Mouse (Mus musculus) midbrain, postnatal 0 days (tissue): ENCODE measurements around the gene Fam171a1. TPM values are rescaled to one million over a fixed set of nuclear protein-coding genes. Genes with fewer than 3 reads are reported as not detected.
"Not testable (repeated sequence)": the region's sequence is repeated elsewhere in the genome, so short reads cannot be mapped to it uniquely, and the experiment has no call there.

ENCODE experiments used
- ATAC-seq: fragments of 200-750 bp; cut with Nextera tagmentation; 2 replicates; pipeline ENCODE4 v1.8.0; 2017; ENCODE audit warnings: moderate number of reproducible peaks, mild to moderate bottlenecking, moderate TSS enrichment, moderate library complexity; ENCODE audit not compliant: low FRiP score
- DNase-seq: peaks from one replicate; pipeline ENCODE4 v3.0.0-alpha.2; 2015; ENCODE audit warnings: low spot score
- H3K27ac ChIP-seq: fragments of 300-500 bp; sonication (generic); 2 replicates; pipeline ENCODE4 v1.5.1; 2014; ENCODE audit warnings: low read depth, mild to moderate bottlenecking, low read length, mixed read lengths
- H3K27me3 ChIP-seq: fragments of 300-500 bp; sonication (generic); 2 replicates; pipeline ENCODE4 v1.6.1; 2014; ENCODE audit warnings: low read length, control low read depth, mixed read lengths; ENCODE audit not compliant: insufficient read depth
- H3K36me3 ChIP-seq: fragments of 300-500 bp; sonication (generic); 2 replicates; pipeline ENCODE4 v1.6.1; 2014; ENCODE audit warnings: low read length, control low read depth, mixed read lengths; ENCODE audit not compliant: insufficient read depth
- H3K4me1 ChIP-seq: fragments of 300-500 bp; sonication (generic); 2 replicates; pipeline ENCODE4 v1.6.1; 2014; ENCODE audit warnings: mild to moderate bottlenecking, control low read depth, antibody characterized with exemption, low read length, mixed read lengths; ENCODE audit not compliant: insufficient read depth
- H3K4me2 ChIP-seq: fragments of 300-500 bp; sonication (generic); 2 replicates; pipeline ENCODE4 v1.6.1; 2014; ENCODE audit warnings: low read depth, mild to moderate bottlenecking, low read length, mixed read lengths; ENCODE audit not compliant: poor library complexity, severe bottlenecking
- H3K4me3 ChIP-seq: fragments of 300-500 bp; sonication (generic); 2 replicates; pipeline ENCODE4 v1.5.1; 2014; ENCODE audit warnings: low read depth, mild to moderate bottlenecking, low read length, moderate library complexity
- H3K9ac ChIP-seq: fragments of 300-500 bp; sonication (generic); replicated peaks from 2 replicates; pipeline ENCODE4 v1.6.1; 2014; ENCODE audit warnings: mild to moderate bottlenecking, low read length, moderate library complexity, mixed read lengths; ENCODE audit not compliant: poor library complexity, severe bottlenecking
- H3K9me3 ChIP-seq: fragments of 300-500 bp; sonication (generic); 2 replicates; pipeline ENCODE4 v1.6.1; 2016; ENCODE audit warnings: low read length, control low read depth
- CTCF ChIP-seq: IDR thresholded peaks from 2 replicates; pipeline ENCODE4 v1.5.1; 2016; ENCODE audit warnings: antibody characterized with exemption, mild to moderate bottlenecking
- WGBS: fragments of 180-500 bp; shearing (Covaris S2); extraction: QIAGEN DNeasy Blood & Tissue Kit; methylation state at CpG from one replicate; pipeline ENCODE4 v1.1.7; 2014; 5-methylcytosine and 5-hydroxymethylcytosine counted together
- polyA plus RNA-seq: library from polyadenylated mRNA; unstranded; fragments of >200 nt; fragmentation: Nextera tagmentation; extraction: Ambion mirVana; gene quantifications from 2 replicates; pipeline ENCODE4 v1.2.1, GENCODE M21; 2015
- total RNA-seq: library from RNA; depleted of rRNA; stranded (reverse); fragments of >200 nt; gene quantifications from 2 replicates; pipeline ENCODE4 v1.2.3, GENCODE M21; 2014

Gene Fam171a1
- total and polyA plus RNA-seq, 2 experiments from 2014 or later: 35.4 to 65.8 TPM

DNA sequence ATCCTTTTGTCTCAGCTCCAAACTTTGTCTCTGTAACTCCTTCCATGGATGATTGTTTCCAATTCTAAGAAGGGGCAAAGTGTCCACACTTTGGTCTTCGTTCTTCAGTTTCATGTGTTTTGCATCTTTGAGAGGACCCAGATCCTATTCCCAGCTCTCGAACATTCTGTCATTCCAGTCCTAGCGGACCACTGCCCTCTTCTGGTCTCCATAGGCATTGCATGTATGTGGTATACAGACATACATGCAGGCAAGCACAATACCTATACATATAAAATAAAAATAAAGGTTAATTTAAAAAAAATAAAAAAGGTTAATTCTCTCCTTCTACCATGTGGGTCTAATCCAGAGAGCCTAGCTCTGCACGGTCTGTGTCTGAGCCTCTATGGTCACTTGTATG is 62.0 kb downstream of the Fam171a1 start:
- 92% methylated on average over 4 of the region's 4 CpGs for WGBS
- not testable (repeated sequence) for H3K27ac ChIP-seq, H3K9ac ChIP-seq, H3K9me3 ChIP-seq, ATAC-seq, H3K4me2 ChIP-seq, H3K4me1 ChIP-seq, DNase-seq, H3K27me3 ChIP-seq, H3K4me3 ChIP-seq
- H3K36me3 ChIP-seq: peaks cover 13% of the 10 kb centered on the region
- TF ChIP-seq CTCF: peak; percentile 57

DNA sequence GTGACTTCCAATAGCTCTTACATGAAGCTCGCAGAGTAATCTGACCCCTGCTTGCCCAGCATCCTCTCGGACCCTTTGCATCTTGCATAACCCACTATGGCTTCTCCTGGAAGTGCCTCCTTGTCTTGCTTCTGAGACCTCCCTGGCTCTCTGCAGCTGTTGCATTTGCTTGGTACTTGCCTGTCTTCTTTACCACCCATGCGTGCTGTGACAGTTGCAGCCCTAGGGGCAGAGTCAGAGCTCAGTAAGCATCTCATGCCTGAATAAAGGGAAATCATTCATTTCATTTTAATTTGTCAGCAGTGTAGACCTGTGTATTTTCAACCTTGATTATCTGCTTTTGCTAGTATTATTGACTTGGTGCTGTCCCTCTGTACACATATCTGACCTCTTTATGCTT is 62.7 kb downstream of the Fam171a1 start:
- TF ChIP-seq CTCF: no peak
- Histone ChIP-seq H3K4me3 (no peak overlapping the region), H3K27me3 (no peaks in the 10 kb centered on the region), H3K9me3 (no peaks in the 10 kb centered on the region), H3K4me1 (peaks cover 2% of the 10 kb centered on the region; the same call in 1 of the 2 replicates), H3K36me3 (peaks cover 13% of the 10 kb centered on the region), H3K9ac (no peak overlapping the region), H3K27ac (no peak overlapping the region), H3K4me2 (no peak overlapping the region)
- 76% methylated on average over 3 of the region's 3 CpGs for WGBS
- DNase-seq: no peak
- no peak for ATAC-seq

DNA sequence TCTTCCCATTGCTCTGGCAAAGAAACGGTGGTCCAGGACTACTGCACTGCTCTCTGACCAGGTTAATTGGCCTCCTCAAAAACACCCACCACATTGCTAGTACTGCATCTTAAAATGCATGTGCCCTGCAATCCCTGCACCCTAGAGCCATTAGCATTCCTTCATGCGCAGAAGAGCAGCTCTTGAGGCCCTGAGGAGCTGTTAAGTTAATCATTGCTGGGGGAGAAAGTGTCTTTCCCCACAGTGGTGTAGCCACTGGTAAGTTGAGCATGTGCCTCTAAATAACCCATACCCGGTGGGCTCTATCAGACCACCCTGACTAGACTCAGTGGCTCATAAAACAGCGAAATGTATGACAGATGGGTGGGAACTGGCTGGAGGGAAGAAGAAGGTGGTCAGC is 66.5 kb downstream of the Fam171a1 start:
- ATAC-seq (no peak), DNase-seq (no peak)
- no peak overlapping the region for H3K9ac ChIP-seq
- 90% methylated on average over 4 of the region's 4 CpGs for WGBS
- H3K36me3 ChIP-seq: peaks cover 13% of the 10 kb centered on the region
- no peak overlapping the region for H3K4me3 ChIP-seq
- no peaks in the 10 kb centered on the region for H3K4me1 ChIP-seq
- H3K9me3 ChIP-seq: no peaks in the 10 kb centered on the region
- no peak overlapping the region for H3K4me2 ChIP-seq
- TF ChIP-seq CTCF: no peak
- H3K27me3 ChIP-seq: no peaks in the 10 kb centered on the region
- no peak overlapping the region for H3K27ac ChIP-seq

DNA sequence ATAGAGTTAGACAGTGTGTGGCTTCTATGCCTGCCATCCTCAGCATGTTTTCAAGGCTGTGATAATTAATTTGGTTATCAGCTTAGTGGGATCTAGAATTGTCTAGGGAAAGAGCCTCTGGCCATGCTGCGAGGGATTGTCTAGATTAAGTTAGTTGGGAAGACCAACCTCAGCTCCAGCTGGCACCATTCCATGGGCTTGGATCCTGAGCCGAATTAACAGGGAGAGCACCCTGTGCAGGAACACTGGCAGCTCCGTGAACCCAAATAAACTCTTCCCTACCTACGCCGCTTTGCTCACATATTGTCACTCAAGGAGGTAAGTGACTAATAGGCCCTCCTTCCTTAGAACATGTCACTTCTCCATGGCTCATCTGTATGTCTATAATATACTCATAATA is 69.6 kb downstream of the Fam171a1 start:
- ATAC-seq (no peak), DNase-seq (no peak)
- H3K36me3 ChIP-seq: peaks cover 14% of the 10 kb centered on the region
- H3K4me2 ChIP-seq: no peak overlapping the region
- WGBS: 74% methylated on average over 5 of the region's 5 CpGs
- TF ChIP-seq CTCF: no peak
- no peaks in the 10 kb centered on the region for H3K27me3 ChIP-seq
- no peak overlapping the region for H3K27ac ChIP-seq
- no peak overlapping the region for H3K4me3 ChIP-seq
- H3K4me1 ChIP-seq: no peaks in the 10 kb centered on the region
- no peak overlapping the region for H3K9ac ChIP-seq
- no peaks in the 10 kb centered on the region for H3K9me3 ChIP-seq

DNA sequence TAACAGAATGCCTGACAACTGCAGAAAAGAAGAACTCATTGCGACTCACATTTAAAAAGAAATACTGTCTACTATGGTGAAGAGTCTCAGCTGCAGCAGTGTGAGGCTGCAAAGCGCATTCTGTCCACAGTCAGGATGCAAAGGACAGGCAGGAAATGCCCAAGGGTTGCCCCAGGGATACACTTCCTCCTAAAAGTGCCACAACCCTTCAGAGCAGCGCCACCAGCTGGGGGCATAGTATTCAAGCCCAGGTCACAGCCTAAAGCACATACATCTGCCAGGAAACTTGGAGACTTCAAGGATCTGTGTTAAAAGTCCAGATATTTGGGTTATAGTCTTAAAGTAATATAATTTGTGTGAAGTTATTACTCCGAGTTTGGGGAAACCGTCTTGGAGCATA is 71.3 kb downstream of the Fam171a1 start:
- DNase-seq: no peak
- Histone ChIP-seq H3K4me3 (no peak overlapping the region), H3K27me3 (no peaks in the 10 kb centered on the region), H3K9ac (no peak overlapping the region), H3K9me3 (no peaks in the 10 kb centered on the region), H3K27ac (no peak overlapping the region), H3K4me2 (no peak overlapping the region), H3K4me1 (no peaks in the 10 kb centered on the region), H3K36me3 (peaks cover 12% of the 10 kb centered on the region)
- TF ChIP-seq CTCF: peak; percentile 53
- WGBS: 88% methylated on average over 5 of the region's 5 CpGs
- ATAC-seq: no peak

DNA sequence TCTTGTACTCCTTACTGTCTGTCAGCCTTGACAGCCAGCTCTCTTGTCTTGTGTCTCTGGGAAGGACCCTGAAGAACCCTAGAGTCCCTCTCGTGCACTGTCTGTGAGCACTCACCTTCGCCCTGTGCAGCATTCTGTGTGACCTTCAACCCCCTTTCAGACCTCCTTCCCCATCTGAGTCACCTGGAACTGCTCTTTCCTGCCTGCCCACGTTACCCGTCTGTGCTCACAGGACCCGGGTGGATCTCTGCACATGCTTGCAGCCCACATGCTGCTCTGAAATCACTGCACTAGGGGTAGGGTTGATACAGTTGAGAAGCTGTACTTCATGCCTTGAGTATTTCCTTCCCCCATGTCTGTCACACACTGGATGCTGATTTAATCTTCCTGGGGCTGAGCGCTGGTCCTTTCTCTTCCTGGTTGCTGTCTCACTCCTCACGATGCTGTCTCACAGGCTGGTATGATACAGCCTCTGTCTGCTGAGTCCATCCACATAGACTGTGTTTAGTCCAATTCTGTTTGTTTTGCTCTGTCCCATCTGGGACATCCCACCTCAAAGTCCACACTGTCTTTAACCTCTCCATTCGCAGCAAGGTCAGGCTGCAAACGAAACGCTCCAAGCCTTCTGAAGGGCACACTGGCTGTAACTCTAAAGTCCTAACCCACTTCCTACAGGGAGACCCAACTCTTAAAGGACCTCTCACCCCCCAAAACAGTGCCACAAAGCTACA is 74.9 kb downstream of the Fam171a1 start:
- no peaks in the 10 kb centered on the region for H3K27me3 ChIP-seq
- H3K36me3 ChIP-seq: peaks cover 21% of the 10 kb centered on the region
- no peak overlapping the region for H3K4me2 ChIP-seq
- no peak overlapping the region for H3K9ac ChIP-seq
- no peak overlapping the region for H3K27ac ChIP-seq
- H3K4me1 ChIP-seq: no peaks in the 10 kb centered on the region
- ATAC-seq (no peak), DNase-seq (no peak)
- no peak for TF ChIP-seq CTCF
- 93% methylated on average over 10 of the region's 10 CpGs for WGBS
- no peaks in the 10 kb centered on the region for H3K9me3 ChIP-seq
- no peak overlapping the region for H3K4me3 ChIP-seq
